Mouse (Mus musculus): ENCODE data around the gene Cog7.
A peak's percentile ranks its signal among the peaks of the same experiment; 100 is the strongest.

The Cog7 gene

DNA sequence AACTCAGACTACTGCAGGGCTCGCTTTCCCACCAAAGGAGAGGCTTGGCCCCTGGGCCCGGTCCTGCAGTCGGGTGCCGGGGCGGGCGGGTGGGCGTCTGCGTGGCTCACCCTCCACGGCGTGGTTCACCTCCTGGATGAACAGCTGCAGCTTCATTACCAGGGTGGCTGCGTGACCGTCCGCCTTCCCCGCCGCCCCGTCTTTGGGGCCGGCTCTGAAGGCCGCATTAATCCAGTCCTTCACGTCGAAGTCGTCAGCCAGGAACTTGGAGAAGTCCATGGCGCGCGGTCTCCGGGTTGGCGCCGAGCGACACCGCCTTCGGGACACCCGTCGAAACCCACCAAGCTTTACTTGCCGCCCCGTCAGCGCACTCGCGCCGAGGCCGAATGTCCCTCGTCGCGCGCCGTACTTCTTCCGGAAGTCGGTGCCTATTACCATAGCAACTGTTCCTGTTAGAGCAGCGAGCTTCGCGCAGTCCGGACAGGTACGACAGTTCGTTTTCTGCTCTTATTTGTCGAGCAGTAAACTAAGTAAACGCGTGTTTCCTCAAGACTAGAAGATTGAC lies at the start of gene Cog7:
Gene Cog7 (minus strand): TSS at position 405 of the 565 bp plus-strand sequence.
- H3K27me3 ChIP-seq (ENCODE audit: control insufficient read depth, insufficient read depth, low read length, poor library complexity, severe bottlenecking), result no peaks in the 10 kb centered on the region
- peak; percentile 95 for DNase-seq (ENCODE audit: low read depth, low spot score)
- H3K36me3 ChIP-seq (ENCODE audit: control insufficient read depth, insufficient read depth, low read length, poor library complexity, severe bottlenecking), result no peaks in the 10 kb centered on the region; the same call in 1 of the 2 replicates

DNA sequence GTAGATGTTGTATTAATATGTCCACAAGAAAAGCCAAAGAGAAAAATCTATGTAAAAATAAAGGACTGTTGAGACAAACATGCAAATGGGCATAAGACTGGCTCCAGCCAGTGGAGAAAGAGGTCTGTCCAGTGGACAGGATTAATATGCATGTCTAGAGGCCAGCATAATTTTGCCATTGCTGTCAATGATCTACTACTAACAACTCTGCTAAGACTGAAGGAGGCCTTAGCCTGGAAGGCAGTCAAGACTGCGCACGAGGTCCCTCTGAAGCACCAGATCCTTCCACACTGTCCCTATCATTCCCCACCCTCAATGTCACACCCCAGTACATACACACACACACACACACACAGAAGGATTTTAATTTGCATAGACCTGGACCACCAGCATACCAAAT lies 40.6 kb upstream of the Cog7 start:
- Histone ChIP-seq H3K36me3 (ENCODE audit: control insufficient read depth, insufficient read depth, low read length, poor library complexity, severe bottlenecking) (no peaks in the 10 kb centered on the region; the same call in 1 of the 2 replicates), H3K27me3 (ENCODE audit: control insufficient read depth, insufficient read depth, low read length, poor library complexity, severe bottlenecking) (no peaks in the 10 kb centered on the region)
- DNase-seq (ENCODE audit: low read depth, low spot score), result no peak

DNA sequence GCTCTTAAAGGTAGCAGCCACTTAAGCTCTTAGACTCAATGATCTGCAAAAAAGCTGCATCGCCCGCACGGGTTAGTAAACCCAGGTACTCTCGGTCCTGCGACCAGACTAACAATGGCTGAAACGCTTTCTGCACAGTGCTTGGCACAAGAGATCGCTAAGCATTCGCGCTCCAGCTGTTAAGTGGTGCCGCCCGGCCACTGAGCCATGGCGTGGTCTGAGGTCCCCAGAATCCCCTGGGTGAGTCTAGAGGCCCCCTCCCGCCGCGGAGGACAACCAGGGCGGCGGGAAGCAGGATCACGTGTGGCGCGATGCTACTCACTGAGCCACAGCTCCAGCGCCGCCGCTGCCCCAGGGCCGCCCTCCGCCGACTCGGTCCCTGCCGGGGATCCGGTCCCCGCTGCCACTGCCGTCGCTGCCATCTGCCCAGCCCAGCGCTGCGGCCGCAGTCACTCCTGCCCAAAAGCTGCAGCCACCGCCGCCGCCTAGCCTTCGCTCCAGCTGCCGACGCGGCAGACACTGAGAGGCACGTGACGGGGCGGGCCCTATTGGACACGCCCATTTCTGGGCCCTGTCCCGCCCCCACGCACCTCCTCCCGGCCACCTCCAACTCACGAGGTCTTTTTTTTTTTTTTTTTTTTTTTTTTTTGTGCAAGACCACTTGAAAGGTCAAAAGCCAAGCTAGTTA lies 39.3 kb upstream of the Cog7 start, which contains the start of gene Gga2:
Gene Gga2 (minus strand): TSS at position 556 of the 688 bp plus-strand sequence.
- DNase-seq (ENCODE audit: low read depth, low spot score), result peak; percentile 93

DNA sequence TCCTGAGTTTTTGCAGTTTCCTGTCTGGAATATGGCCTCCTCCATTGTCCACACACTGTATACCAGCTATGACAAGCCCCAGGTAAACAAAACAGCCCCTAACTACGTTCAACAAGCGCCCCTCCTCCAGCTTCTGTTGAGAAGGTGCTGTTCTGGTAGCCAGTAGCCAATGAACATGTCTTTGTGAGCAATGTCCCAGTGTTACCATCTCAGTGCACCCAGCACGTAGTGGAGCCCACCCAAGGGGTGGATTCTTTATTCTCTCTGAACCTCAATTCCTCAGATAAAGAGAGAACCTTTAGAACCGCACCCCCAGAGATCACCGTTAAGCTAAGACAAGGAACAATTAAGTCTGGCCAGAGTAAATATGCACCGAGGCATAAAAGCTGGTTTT lies 38.8 kb upstream of the Cog7 start:
- Histone ChIP-seq H3K36me3 (ENCODE audit: control insufficient read depth, insufficient read depth, low read length, poor library complexity, severe bottlenecking) (no peaks in the 10 kb centered on the region; the same call in 1 of the 2 replicates), H3K27me3 (ENCODE audit: control insufficient read depth, insufficient read depth, low read length, poor library complexity, severe bottlenecking) (no peaks in the 10 kb centered on the region)
- DNase-seq (ENCODE audit: low read depth, low spot score), result no peak

More for the DNA sequence above, 39.3 kb upstream of the Cog7 start, which contains the start of gene Gga2:
- H3K36me3 ChIP-seq (ENCODE audit: control insufficient read depth, insufficient read depth, low read length, poor library complexity, severe bottlenecking), result no peaks in the 10 kb centered on the region; the same call in 1 of the 2 replicates
- H3K27me3 ChIP-seq (ENCODE audit: control insufficient read depth, insufficient read depth, low read length, poor library complexity, severe bottlenecking), result no peaks in the 10 kb centered on the region

DNA sequence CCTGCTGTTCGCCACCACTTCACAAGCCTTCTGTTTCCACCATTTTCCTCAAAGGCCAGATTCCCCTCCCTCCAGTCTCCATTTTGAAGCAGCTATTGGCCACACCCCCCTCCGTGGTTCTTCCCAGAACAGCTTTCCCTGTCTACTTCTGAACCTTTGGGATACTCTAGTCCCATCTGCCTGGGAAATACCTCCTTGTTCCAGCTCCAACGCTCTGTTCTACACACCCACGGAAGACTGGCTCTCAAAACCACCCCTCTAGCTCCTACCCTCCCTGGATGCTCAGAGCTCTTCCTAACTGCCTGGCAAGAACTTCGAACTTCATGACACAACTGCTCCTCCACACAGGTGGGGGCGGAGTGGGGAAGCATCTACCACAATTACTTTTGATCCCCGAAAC lies 37.5 kb upstream of the Cog7 start:
- no peak for DNase-seq (ENCODE audit: low read depth, low spot score)
- Histone ChIP-seq H3K36me3 (ENCODE audit: control insufficient read depth, insufficient read depth, low read length, poor library complexity, severe bottlenecking) (no peaks in the 10 kb centered on the region; the same call in 1 of the 2 replicates), H3K27me3 (ENCODE audit: control insufficient read depth, insufficient read depth, low read length, poor library complexity, severe bottlenecking) (no peaks in the 10 kb centered on the region)

DNA sequence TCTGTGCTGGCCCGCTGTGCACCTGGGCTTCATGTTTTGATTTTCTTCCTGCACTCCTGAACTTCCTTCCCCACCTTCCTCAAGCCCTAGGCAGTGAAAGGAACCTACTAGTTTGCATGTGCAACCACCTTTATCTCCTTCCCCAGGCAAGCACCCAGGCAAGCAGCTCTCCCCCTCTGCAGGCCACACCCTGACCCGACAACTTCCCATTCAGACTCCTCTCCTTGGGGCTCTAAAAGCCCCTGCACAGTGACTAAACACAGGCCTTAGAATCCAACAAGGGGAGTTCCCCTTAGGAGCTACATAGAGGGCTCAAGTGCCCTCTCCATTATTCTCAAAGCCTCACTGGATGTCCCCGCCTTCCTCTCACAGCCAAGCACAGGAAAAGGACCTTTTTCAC lies 36.7 kb upstream of the Cog7 start:
- DNase-seq (ENCODE audit: low read depth, low spot score), result peak; percentile 83
- H3K36me3 ChIP-seq (ENCODE audit: control insufficient read depth, insufficient read depth, low read length, poor library complexity, severe bottlenecking), result no peaks in the 10 kb centered on the region; the same call in 1 of the 2 replicates
- H3K27me3 ChIP-seq (ENCODE audit: control insufficient read depth, insufficient read depth, low read length, poor library complexity, severe bottlenecking), result no peaks in the 10 kb centered on the region

DNA sequence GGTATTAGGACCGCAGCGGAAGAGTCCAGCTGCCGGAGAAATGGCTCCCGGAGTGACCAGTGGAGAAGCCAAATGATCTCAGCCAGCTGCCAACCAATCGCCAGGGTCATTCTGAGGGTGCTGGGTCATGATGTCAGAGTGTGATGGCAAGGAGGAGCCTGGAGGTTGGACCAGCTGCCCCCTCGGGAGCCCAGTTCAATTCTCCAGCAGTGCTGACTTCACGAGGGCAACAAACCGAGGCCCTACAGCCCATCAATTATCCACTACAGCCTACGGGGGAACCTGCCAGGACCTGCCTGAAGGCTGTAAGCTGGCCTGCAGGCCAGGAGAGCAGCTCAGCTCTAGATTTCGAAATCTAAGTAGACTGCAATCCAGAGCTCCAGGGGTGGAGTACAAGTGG lies 34.2 kb upstream of the Cog7 start:
- no peaks in the 10 kb centered on the region for H3K27me3 ChIP-seq (ENCODE audit: control insufficient read depth, insufficient read depth, low read length, poor library complexity, severe bottlenecking)
- DNase-seq (ENCODE audit: low read depth, low spot score), result no peak
- peaks cover 1% of the 10 kb centered on the region for H3K36me3 ChIP-seq (ENCODE audit: control insufficient read depth, insufficient read depth, low read length, poor library complexity, severe bottlenecking)

DNA sequence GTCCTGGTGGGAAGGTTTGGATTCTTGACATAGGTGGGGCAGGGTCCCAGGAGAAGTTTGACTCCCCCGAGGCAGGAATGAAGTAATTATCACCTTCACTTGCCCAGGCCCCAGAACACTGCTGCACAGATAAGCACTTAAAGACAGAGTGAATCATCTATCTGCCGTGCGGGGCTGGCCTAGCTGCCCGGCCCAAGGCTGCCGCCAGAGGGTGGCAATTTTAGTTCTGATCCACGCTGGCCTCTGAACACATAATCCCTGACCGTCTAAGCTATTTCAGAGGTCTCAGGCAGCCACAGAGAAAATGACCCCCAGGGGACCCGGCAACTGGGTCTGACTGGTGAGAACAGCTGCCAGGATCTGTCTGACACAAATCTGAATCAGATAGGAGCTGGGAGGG lies 33.6 kb upstream of the Cog7 start:
- Histone ChIP-seq H3K27me3 (ENCODE audit: control insufficient read depth, insufficient read depth, low read length, poor library complexity, severe bottlenecking) (no peaks in the 10 kb centered on the region), H3K36me3 (ENCODE audit: control insufficient read depth, insufficient read depth, low read length, poor library complexity, severe bottlenecking) (peaks cover 3% of the 10 kb centered on the region)
- DNase-seq (ENCODE audit: low read depth, low spot score), result no peak

DNA sequence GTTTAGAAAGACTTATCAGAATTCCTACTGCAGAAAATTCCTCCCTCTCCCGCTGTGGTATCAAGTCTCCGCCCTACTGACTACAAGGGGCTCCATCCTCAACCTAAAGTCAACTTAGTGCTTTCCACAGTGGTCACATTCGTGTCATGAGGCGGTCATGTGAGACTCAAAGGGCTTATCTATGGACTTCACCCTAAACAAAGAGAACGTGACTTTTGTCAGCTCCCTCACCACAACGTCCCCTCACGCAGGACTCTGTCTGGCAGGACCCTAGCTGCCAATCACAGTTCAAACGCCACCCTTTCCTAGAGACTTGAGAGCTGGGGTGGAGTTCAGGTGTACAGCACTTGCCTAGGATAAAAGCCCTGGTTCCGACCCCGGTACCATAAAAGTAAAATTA lies 31.4 kb upstream of the Cog7 start:
- peaks cover 3% of the 10 kb centered on the region for H3K36me3 ChIP-seq (ENCODE audit: control insufficient read depth, insufficient read depth, low read length, poor library complexity, severe bottlenecking)
- DNase-seq (ENCODE audit: low read depth, low spot score), result no peak
- no peaks in the 10 kb centered on the region for H3K27me3 ChIP-seq (ENCODE audit: control insufficient read depth, insufficient read depth, low read length, poor library complexity, severe bottlenecking)

DNA sequence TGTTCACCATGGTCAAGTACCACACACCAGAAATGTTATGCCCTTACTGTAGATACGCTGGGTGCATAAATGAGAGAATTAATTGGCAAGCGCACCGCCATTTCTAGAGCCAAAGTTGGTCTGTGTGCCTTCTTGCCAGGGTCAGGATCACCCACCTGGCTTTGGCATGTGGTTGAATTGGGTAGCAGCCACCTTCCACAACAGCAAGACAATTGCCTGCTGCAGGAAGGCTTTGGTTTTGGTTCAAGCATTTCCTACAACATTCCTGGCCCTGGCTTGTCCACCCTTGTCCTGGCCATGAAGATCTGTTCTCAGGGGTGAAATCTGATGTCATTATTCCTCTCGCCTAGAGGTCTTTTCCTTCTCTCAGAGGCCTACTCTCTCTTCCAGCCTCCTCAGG lies 30.9 kb upstream of the Cog7 start:
- Histone ChIP-seq H3K36me3 (ENCODE audit: control insufficient read depth, insufficient read depth, low read length, poor library complexity, severe bottlenecking) (peaks cover 5% of the 10 kb centered on the region), H3K27me3 (ENCODE audit: control insufficient read depth, insufficient read depth, low read length, poor library complexity, severe bottlenecking) (no peaks in the 10 kb centered on the region)
- DNase-seq (ENCODE audit: low read depth, low spot score), result no peak

DNA sequence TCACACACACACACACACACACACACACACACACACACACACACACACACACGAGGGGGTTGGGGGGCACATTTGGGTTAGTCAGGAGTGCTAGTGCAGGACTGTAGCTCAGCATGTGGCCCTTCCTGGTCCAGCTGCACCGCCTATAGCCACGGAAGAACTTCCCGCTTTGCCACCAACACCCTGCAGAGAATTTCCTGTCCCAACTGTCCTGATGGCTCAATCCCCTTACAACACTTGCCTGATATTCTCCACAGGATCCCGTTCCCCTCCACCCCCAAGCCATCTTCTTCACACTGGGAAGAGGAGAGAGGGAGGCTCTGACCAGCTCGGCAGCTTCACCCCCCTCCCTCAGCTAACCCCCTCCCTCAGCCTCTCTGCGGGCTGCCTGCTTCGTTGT lies 18.9 kb upstream of the Cog7 start:
- H3K27me3 ChIP-seq (ENCODE audit: control insufficient read depth, insufficient read depth, low read length, poor library complexity, severe bottlenecking), result no peaks in the 10 kb centered on the region
- DNase-seq (ENCODE audit: low read depth, low spot score), result no peak
- peaks cover 28% of the 10 kb centered on the region for H3K36me3 ChIP-seq (ENCODE audit: control insufficient read depth, insufficient read depth, low read length, poor library complexity, severe bottlenecking)

DNA sequence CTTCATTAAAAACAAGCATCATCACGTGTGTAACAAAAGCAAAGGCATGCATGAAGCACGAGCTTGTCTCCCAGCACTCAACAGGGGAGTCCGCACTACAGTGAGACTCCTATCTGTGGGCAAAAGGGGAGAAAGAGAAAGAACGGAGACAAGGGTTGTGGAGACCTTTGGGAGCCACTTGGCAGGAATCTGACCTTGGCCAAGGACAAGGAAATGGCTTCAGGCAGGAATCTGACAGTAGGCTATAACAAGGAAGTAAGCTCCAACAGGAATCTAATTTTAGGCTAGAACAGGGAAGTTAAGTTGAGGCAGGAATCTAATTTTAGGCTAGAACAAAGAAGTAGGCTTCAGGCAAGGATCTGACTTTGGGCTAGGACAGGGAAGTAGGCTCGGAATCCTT lies 14.4 kb upstream of the Cog7 start:
- no peak for DNase-seq (ENCODE audit: low read depth, low spot score)
- Histone ChIP-seq H3K36me3 (ENCODE audit: control insufficient read depth, insufficient read depth, low read length, poor library complexity, severe bottlenecking) (peaks cover 31% of the 10 kb centered on the region), H3K27me3 (ENCODE audit: control insufficient read depth, insufficient read depth, low read length, poor library complexity, severe bottlenecking) (no peaks in the 10 kb centered on the region)

DNA sequence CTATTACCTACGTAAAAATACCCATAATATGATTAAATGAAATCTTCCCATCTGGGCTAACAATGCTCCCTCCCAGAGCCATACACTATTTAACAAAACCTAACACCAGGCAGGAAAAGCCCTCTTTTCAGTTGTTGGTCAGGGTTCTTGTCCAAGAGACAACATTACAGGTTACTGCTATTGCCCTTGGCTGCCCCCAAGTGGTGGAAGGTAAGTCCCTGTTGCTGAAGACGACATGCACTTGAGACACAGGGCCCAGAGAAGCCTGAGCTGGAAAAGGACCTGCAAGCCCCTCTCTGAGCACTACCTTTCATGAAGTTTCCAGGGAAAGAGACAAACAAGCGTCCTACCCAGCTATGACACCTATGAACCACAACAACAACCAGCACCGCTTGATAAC lies 6.5 kb downstream of the Cog7 start:
- peak; percentile 70 for DNase-seq (ENCODE audit: low read depth, low spot score)
- no peaks in the 10 kb centered on the region; the same call in 1 of the 2 replicates for H3K36me3 ChIP-seq (ENCODE audit: control insufficient read depth, insufficient read depth, low read length, poor library complexity, severe bottlenecking)
- no peaks in the 10 kb centered on the region for H3K27me3 ChIP-seq (ENCODE audit: control insufficient read depth, insufficient read depth, low read length, poor library complexity, severe bottlenecking)

DNA sequence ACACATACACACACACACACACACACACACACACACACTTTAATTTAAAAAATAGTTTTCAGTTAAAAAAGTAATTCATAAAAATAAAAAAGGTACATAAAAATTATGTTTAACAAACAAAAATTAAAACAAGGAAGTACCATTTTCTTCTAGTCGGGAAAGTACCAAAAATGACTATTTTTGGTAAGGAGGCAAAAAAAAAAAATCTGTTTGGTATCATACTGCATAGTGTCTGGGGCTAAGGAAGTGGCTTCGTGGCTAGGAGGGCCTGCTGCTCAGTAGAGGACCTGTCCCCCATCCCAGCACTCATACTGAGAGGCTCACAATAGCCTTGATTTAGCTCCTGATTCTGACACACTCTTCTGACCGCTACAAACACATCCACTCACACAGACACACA lies 9.8 kb downstream of the Cog7 start:
- no peaks in the 10 kb centered on the region for H3K27me3 ChIP-seq (ENCODE audit: control insufficient read depth, insufficient read depth, low read length, poor library complexity, severe bottlenecking)
- H3K36me3 ChIP-seq (ENCODE audit: control insufficient read depth, insufficient read depth, low read length, poor library complexity, severe bottlenecking), result 0 out of 2 replicates have a peak, but pooled peaks cover 2% of the 10 kb centered on the region
- no peak for DNase-seq (ENCODE audit: low read depth, low spot score)

DNA sequence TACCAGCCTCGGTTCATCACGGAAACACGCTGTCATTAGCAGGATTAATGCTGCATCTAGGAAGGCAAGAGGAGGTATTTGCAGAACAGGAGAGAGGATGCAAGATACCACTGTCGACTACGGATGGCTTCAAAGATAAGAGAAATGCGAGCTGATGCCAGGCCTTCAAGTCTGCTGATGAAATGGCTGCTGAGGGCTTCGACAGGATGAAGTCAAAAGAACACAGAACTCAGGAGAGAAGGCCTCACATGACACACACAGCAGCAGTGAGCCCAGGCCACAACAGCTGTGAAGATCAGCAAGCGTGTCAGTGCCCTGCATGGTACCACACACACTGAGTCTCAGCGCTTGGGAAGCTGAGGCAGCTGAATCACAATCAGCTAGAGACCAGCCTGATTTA lies 11.3 kb downstream of the Cog7 start:
- no peak for DNase-seq (ENCODE audit: low read depth, low spot score)
- Histone ChIP-seq H3K36me3 (ENCODE audit: control insufficient read depth, insufficient read depth, low read length, poor library complexity, severe bottlenecking) (0 out of 2 replicates have a peak, but pooled peaks cover 2% of the 10 kb centered on the region), H3K27me3 (ENCODE audit: control insufficient read depth, insufficient read depth, low read length, poor library complexity, severe bottlenecking) (no peaks in the 10 kb centered on the region)

All from splenic B cell, adult 2 months (primary cell).